Mouse (Mus musculus): ENCODE measurements at regions not wholly inside any gene's neighbourhood (a gene's known extent, or its start where the extent isn't known, plus 50 kb on each side); places are given as distances from the start of the nearest gene placed in this dataset.

- in situ Hi-C loops (cut with MboI; ENCODE audit: low pct_ligation_motif_present, low pct_unique_long_range_greater_than_20kb, low sequenced_read_pairs): no loop called here
- TF ChIP-seq NELFE (IDR thresholded peaks at IDR 0.05; ENCODE audit: low read depth, low read length): no peak
- TF ChIP-seq POLR2AphosphoS2 (IDR thresholded peaks at IDR 0.05; ENCODE audit: low read depth, low read length): no peak
- TF ChIP-seq MAFK (IDR thresholded peaks at IDR 0.05; ENCODE audit: insufficient replicate concordance, low read length): no peak
- dilution Hi-C loops (cut with MboI; ENCODE audit: extremely low pct_ligation_motif_present, extremely low pct_unique_long_range_greater_than_20kb, low sequenced_read_pairs): no loop called here
- Histone ChIP-seq H3K4me2 (ENCODE audit: insufficient read depth, low read depth, poor library complexity, severe bottlenecking) (no peak overlapping the region), H3K4me1 (ENCODE audit: control insufficient read depth in 1 of 2, insufficient read depth in 2 of 2) (no peaks in the 10 kb centered on the region), H3K36me3 (replicated peaks in 1 of 2; ENCODE audit: control insufficient read depth in 1 of 2, insufficient read depth in 1 of 2, low read length in 1 of 2) (no peaks in the 10 kb centered on the region), H3K4me3 (replicated peaks in 1 of 3; ENCODE audit: low read depth in 2 of 3, low read length in 2 of 3, poor library complexity in 1 of 3) (no peak overlapping the region), H3K27me3 (replicated peaks) (peaks cover 8% of the 10 kb centered on the region), H3K79me2 (replicated peaks; ENCODE audit: control insufficient read depth, extremely low read depth, insufficient read depth, poor library complexity, severe bottlenecking) (no peaks in the 10 kb centered on the region), H3K27ac (ENCODE audit: insufficient read depth, low read depth) (no peak overlapping the region), H3K9me3 (replicated peaks; ENCODE audit: low read length) (peaks cover 10% of the 10 kb centered on the region), H3K9ac (ENCODE audit: insufficient read depth, low read depth) (no peak overlapping the region)
- no peak for DNase-seq (ENCODE audit: extremely low read depth)
These were observed 199.4 kb downstream of the Rnf144b start for GRCm38 (mm10) chr13:47321876-47322275.

- no peaks in the 10 kb centered on the region for H3K36me3 ChIP-seq (replicated peaks in 1 of 2; ENCODE audit: control insufficient read depth in 1 of 2, insufficient read depth in 1 of 2, low read length in 1 of 2)
- H3K4me2 ChIP-seq (ENCODE audit: insufficient read depth, low read depth, poor library complexity, severe bottlenecking): no peak overlapping the region
- dilution Hi-C loops (cut with MboI; ENCODE audit: extremely low pct_ligation_motif_present, extremely low pct_unique_long_range_greater_than_20kb, low sequenced_read_pairs) (no loop called here), in situ Hi-C loops (cut with MboI; ENCODE audit: low pct_ligation_motif_present, low pct_unique_long_range_greater_than_20kb, low sequenced_read_pairs) (loop anchor here (25.0 kb wide), 1 partner anchor 1126 kb away; no protein-coding TSS in a partner anchor)
- peaks cover 40% of the 10 kb centered on the region for H3K9me3 ChIP-seq (replicated peaks; ENCODE audit: low read length)
- no peak overlapping the region for H3K27ac ChIP-seq (ENCODE audit: insufficient read depth, low read depth)
- TF ChIP-seq CHD2 (IDR thresholded peaks at IDR 0.05; ENCODE audit: low read length) (no peak), MAFK (IDR thresholded peaks at IDR 0.05; ENCODE audit: insufficient replicate concordance, low read length) (no peak), ZC3H11A (IDR thresholded peaks at IDR 0.05; ENCODE audit: low read depth, low read length) (no peak), USF1 (IDR thresholded peaks at IDR 0.05; ENCODE audit: low read depth, low read length) (no peak), ELF1 (IDR thresholded peaks at IDR 0.05; ENCODE audit: low read depth, low read length) (no peak), SMC3 (IDR thresholded peaks at IDR 0.05; ENCODE audit: low read depth, low read length) (no peak), POLR2A (IDR thresholded peaks at IDR 0.05; ENCODE audit: low read depth, low read length) (no peak), POLR2AphosphoS2 (IDR thresholded peaks at IDR 0.05; ENCODE audit: low read depth, low read length) (no peak), MAX (IDR thresholded peaks at IDR 0.05; ENCODE audit: low read length) (no peak), RCOR1 (conservative IDR thresholded peaks at IDR 0.05; ENCODE audit: low read depth, low read length) (no peak), USF2 (conservative IDR thresholded peaks at IDR 0.05; ENCODE audit: low read depth, low read length) (no peak), IRF4 (IDR thresholded peaks at IDR 0.05; ENCODE audit: low read depth, low read length) (no peak), NELFE (IDR thresholded peaks at IDR 0.05; ENCODE audit: low read depth, low read length) (no peak), EP300 (IDR thresholded peaks at IDR 0.05; ENCODE audit: low read length) (no peak), TCF12 (IDR thresholded peaks at IDR 0.05; ENCODE audit: low read depth, low read length) (no peak), RAD21 (IDR thresholded peaks at IDR 0.05; ENCODE audit: low read depth, low read length) (no peak), KAT2A (IDR thresholded peaks at IDR 0.05; ENCODE audit: insufficient replicate concordance, low read length) (no peak)
- DNase-seq (ENCODE audit: extremely low read depth): no peak
- H3K27me3 ChIP-seq (replicated peaks): no peaks in the 10 kb centered on the region
- H3K79me2 ChIP-seq (replicated peaks; ENCODE audit: control insufficient read depth, extremely low read depth, insufficient read depth, poor library complexity, severe bottlenecking): no peaks in the 10 kb centered on the region
- H3K4me3 ChIP-seq (replicated peaks in 1 of 3; ENCODE audit: low read depth in 2 of 3, low read length in 2 of 3, poor library complexity in 1 of 3): no peak overlapping the region
- H3K4me1 ChIP-seq (ENCODE audit: control insufficient read depth in 1 of 2, insufficient read depth in 2 of 2): no peaks in the 10 kb centered on the region
- no peak overlapping the region for H3K9ac ChIP-seq (ENCODE audit: insufficient read depth, low read depth)
These were observed 213.7 kb downstream of the Rnf144b start for GRCm38 (mm10) chr13:47335996-47336684.
